Mouse (Mus musculus) CD4-positive, CD25-positive, alpha-beta regulatory T cell, adult 4 months (primary cell): ENCODE data around the gene Polr2g. TPM values are rescaled to one million over a fixed set of nuclear protein-coding genes. Genes with fewer than 3 reads are reported as not detected.

Experiments
- ATAC-seq: one replicate; pipeline ENCODE4 v1.8.0; 2017
- polyA plus RNA-seq, 2 experiments: library from polyadenylated mRNA; unstranded; fragments of 100-300 nt; shearing (Covaris generic); gene quantifications; one replicate each; pipeline ENCODE4 v1.2.1; 2017

Gene Polr2g
- polyA plus RNA-seq, 2 experiments from 2014 or later = 181 to 198 TPM

- no peak for ATAC-seq
These were observed 20.0 kb upstream of the Polr2g start for GRCm38 (mm10) chr19:8818301-8818798.

- ATAC-seq = no peak
These were observed 18.6 kb upstream of the Polr2g start for GRCm38 (mm10) chr19:8817001-8817400.

- no peak for ATAC-seq
These were observed 17.4 kb upstream of the Polr2g start for GRCm38 (mm10) chr19:8815812-8816211.

GRCm38 (mm10) chr19:8806810-8807209 lies 8.4 kb upstream of the Polr2g start:
- ATAC-seq = no peak

GRCm38 (mm10) chr19:8803879-8804660 lies 5.7 kb upstream of the Polr2g start:
- no peak for ATAC-seq

- ATAC-seq = no peak
These were observed 4.9 kb upstream of the Polr2g start for GRCm38 (mm10) chr19:8803204-8803780.

GRCm38 (mm10) chr19:8802130-8802821 lies 3.9 kb upstream of the Polr2g start, which contains the start of gene Zbtb3:
Gene Zbtb3 (plus strand): TSS chr19:8802555.
- peak; percentile 88 for ATAC-seq

- ATAC-seq = no peak
These were observed 554 bp upstream of the Polr2g start for GRCm38 (mm10) chr19:8798947-8799315.

- ATAC-seq = no peak
These were observed 8.2 kb downstream of the Polr2g start for GRCm38 (mm10) chr19:8790171-8790570.

GRCm38 (mm10) chr19:8789171-8789570 lies 9.2 kb downstream of the Polr2g start:
- ATAC-seq = no peak

GRCm38 (mm10) chr19:8788521-8788920 lies 9.9 kb downstream of the Polr2g start:
- no peak for ATAC-seq

- ATAC-seq = peak; percentile 100
These were observed 12.2 kb downstream of the Polr2g start, which contains the start of gene Taf6l for GRCm38 (mm10) chr19:8786008-8786781. Gene Taf6l (minus strand): TSS chr19:8786417.

- no peak for ATAC-seq
These were observed 23.4 kb downstream of the Polr2g start for GRCm38 (mm10) chr19:8774951-8775421.

- ATAC-seq = peak; percentile 86
These were observed 24.1 kb downstream of the Polr2g start, which contains the start of gene Tmem179b for GRCm38 (mm10) chr19:8774086-8774835. Gene Tmem179b (minus strand): TSS chr19:8774467.

- ATAC-seq = no peak
These were observed 25.0 kb downstream of the Polr2g start for GRCm38 (mm10) chr19:8773409-8773808.

- ATAC-seq = no peak
These were observed 25.4 kb downstream of the Polr2g start for GRCm38 (mm10) chr19:8772996-8773395.

- peak; percentile 73 for ATAC-seq
These were observed 27.7 kb downstream of the Polr2g start, which contains the start of gene Tmem223 for GRCm38 (mm10) chr19:8770567-8771270. Gene Tmem223 (plus strand): TSS chr19:8770996.

GRCm38 (mm10) chr19:8765562-8765961 lies 32.8 kb downstream of the Polr2g start:
- no peak for ATAC-seq

- ATAC-seq = no peak
These were observed 35.1 kb downstream of the Polr2g start for GRCm38 (mm10) chr19:8763276-8763675.

GRCm38 (mm10) chr19:8760757-8761156 lies 37.6 kb downstream of the Polr2g start:
- ATAC-seq = no peak

- no peak for ATAC-seq
These were observed 39.5 kb downstream of the Polr2g start for GRCm38 (mm10) chr19:8758899-8759298.
